Mouse (Mus musculus) limb, embryonic 12.5 days (tissue): ENCODE data around the gene Dyrk3. TPM values are rescaled to one million over a fixed set of nuclear protein-coding genes. Genes with fewer than 3 reads are reported as not detected.
"Not testable (repeated sequence)": the region's sequence is repeated elsewhere in the genome, so short reads cannot be mapped to it uniquely, and the experiment has no call there.

Experiments used
- ATAC-seq: fragments of 200-750 bp; cut with Nextera tagmentation; 2 replicates; pipeline ENCODE4 v1.8.0; 2017; ENCODE audit warnings: low read depth, moderate TSS enrichment; ENCODE audit not compliant: insufficient number of reproducible peaks, insufficient read depth, low FRiP score, low TSS enrichment
- H3K27ac ChIP-seq: fragments of 300-500 bp; sonication (generic); 2 replicates; pipeline ENCODE4 v1.5.1; 2016; ENCODE audit warnings: mild to moderate bottlenecking, moderate library complexity
- H3K27me3 ChIP-seq: fragments of 300-500 bp; sonication (generic); 2 replicates; pipeline ENCODE4 v1.6.1; 2016; ENCODE audit warnings: mild to moderate bottlenecking, moderate library complexity
- H3K36me3 ChIP-seq: fragments of 300-500 bp; sonication (generic); 2 replicates; pipeline ENCODE4 v1.6.1; 2016; ENCODE audit warnings: mild to moderate bottlenecking, moderate library complexity
- H3K4me1 ChIP-seq: fragments of 300-500 bp; sonication (generic); replicated peaks from 2 replicates; pipeline ENCODE4 v1.6.1; 2016
- H3K4me2 ChIP-seq: fragments of 300-500 bp; sonication (generic); 2 replicates; pipeline ENCODE4 v1.6.1; 2016; ENCODE audit warnings: mild to moderate bottlenecking, moderate library complexity
- H3K4me3 ChIP-seq: fragments of 300-500 bp; sonication (generic); replicated peaks from 2 replicates; pipeline ENCODE4 v1.5.1; 2016; ENCODE audit warnings: mild to moderate bottlenecking
- H3K9ac ChIP-seq: fragments of 300-500 bp; sonication (generic); replicated peaks from 2 replicates; pipeline ENCODE4 v1.6.1; 2016; ENCODE audit warnings: mild to moderate bottlenecking, moderate library complexity
- H3K9me3 ChIP-seq: fragments of 300-500 bp; sonication (generic); 2 replicates; pipeline ENCODE4 v1.6.1; 2016; ENCODE audit warnings: mild to moderate bottlenecking, moderate library complexity
- WGBS: fragments of 180-500 bp; shearing (Covaris S2); methylation state at CpG from one replicate; pipeline ENCODE4 v1.1.7; 2016; 5-methylcytosine and 5-hydroxymethylcytosine counted together
- polyA plus RNA-seq: library from polyadenylated mRNA; unstranded; fragments of >200 nt; fragmentation: Nextera tagmentation; extraction: Ambion mirVana; gene quantifications from 2 replicates; pipeline ENCODE4 v1.2.1, GENCODE M21; 2016

Dyrk3 gene
- polyA plus RNA-seq, 1 experiment from 2014 or later = 5.5 TPM

DNA sequence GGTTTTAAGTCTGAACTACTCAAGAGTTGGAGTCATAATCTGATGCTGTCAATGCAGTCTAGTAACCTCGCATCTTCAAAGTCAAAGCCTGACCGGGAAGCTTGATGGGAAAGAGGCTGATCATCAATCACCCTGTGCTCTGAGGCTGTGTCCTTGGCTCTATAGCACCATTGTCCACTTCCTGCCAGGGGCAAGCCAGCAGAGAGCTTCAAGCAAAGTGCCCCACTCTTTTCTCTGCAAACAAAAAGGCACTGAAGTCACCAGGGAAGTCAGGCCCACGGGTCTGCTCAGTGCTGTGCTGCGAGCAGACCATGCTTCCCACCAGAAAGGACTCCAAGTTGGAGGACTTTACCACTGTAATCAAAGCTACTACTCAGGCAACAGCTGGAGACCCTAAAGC is 39.1 kb upstream of the Dyrk3 start:
- Histone ChIP-seq H3K9me3 (no peaks in the 10 kb centered on the region), H3K27me3 (no peaks in the 10 kb centered on the region), H3K4me1 (no peaks in the 10 kb centered on the region; the same call in 1 of the 2 replicates), H3K9ac (no peak overlapping the region), H3K4me2 (no peak overlapping the region), H3K4me3 (no peak overlapping the region), H3K36me3 (peaks cover 76% of the 10 kb centered on the region), H3K27ac (no peak overlapping the region)
- 88% methylated on average over 4 of the region's 4 CpGs for WGBS
- ATAC-seq = no peak

- Histone ChIP-seq H3K9ac (no peak overlapping the region), H3K4me1 (no peaks in the 10 kb centered on the region; the same call in 1 of the 2 replicates), H3K4me3 (no peak overlapping the region), H3K36me3 (peaks cover 89% of the 10 kb centered on the region), H3K27me3 (no peaks in the 10 kb centered on the region), H3K9me3 (no peaks in the 10 kb centered on the region), H3K4me2 (no peak overlapping the region), H3K27ac (no peak overlapping the region)
- 94% methylated on average over 8 of the region's 8 CpGs for WGBS
- no peak for ATAC-seq
These were observed 37.7 kb upstream of the Dyrk3 start for GRCm38 (mm10) chr1:131175819-131176218.

GRCm38 (mm10) chr1:131175189-131175588 is 37.0 kb upstream of the Dyrk3 start:
- H3K27ac ChIP-seq = no peak overlapping the region
- H3K4me1 ChIP-seq = no peaks in the 10 kb centered on the region; the same call in 1 of the 2 replicates
- 94% methylated on average over 1 of the region's 1 CpGs for WGBS
- H3K9me3 ChIP-seq = no peaks in the 10 kb centered on the region
- peaks cover 90% of the 10 kb centered on the region for H3K36me3 ChIP-seq
- no peak overlapping the region for H3K9ac ChIP-seq
- no peak overlapping the region for H3K4me3 ChIP-seq
- ATAC-seq = no peak
- H3K4me2 ChIP-seq = no peak overlapping the region
- H3K27me3 ChIP-seq = no peaks in the 10 kb centered on the region

GRCm38 (mm10) chr1:131174299-131174861 is 36.2 kb upstream of the Dyrk3 start:
- Histone ChIP-seq H3K4me1 (no peaks in the 10 kb centered on the region; the same call in 1 of the 2 replicates), H3K36me3 (peaks cover 90% of the 10 kb centered on the region), H3K27me3 (no peaks in the 10 kb centered on the region), H3K9ac (no peak overlapping the region), H3K4me2 (no peak overlapping the region), H3K9me3 (no peaks in the 10 kb centered on the region), H3K4me3 (no peak overlapping the region), H3K27ac (no peak overlapping the region)
- no peak for ATAC-seq
- WGBS = 88% methylated on average over 12 of the region's 12 CpGs

DNA sequence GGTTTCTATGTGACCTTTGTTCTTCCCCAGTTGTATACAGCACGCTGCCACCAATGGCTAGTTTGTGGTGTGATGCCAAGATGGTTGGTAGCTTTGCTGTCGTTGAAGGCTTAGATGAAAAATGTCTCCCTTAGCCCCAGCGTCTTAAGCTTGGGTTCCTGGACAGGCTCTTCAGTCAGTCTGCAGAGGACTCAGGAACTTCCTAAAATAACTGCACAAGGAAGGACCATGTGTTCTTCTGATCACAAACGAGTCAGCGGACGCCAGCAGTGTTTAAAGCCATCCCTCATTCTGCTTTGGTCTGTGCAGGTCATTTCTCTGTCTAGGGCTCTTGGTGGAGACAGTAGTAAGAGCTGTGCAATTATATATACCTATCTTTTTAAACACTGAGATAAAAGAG is 35.7 kb upstream of the Dyrk3 start:
- Histone ChIP-seq H3K4me2 (no peak overlapping the region), H3K4me1 (no peaks in the 10 kb centered on the region; the same call in 1 of the 2 replicates), H3K4me3 (no peak overlapping the region), H3K27ac (no peak overlapping the region), H3K36me3 (peaks cover 94% of the 10 kb centered on the region), H3K9ac (no peak overlapping the region), H3K9me3 (no peaks in the 10 kb centered on the region), H3K27me3 (no peaks in the 10 kb centered on the region)
- ATAC-seq = no peak
- WGBS = 82% methylated on average over 6 of the region's 6 CpGs

DNA sequence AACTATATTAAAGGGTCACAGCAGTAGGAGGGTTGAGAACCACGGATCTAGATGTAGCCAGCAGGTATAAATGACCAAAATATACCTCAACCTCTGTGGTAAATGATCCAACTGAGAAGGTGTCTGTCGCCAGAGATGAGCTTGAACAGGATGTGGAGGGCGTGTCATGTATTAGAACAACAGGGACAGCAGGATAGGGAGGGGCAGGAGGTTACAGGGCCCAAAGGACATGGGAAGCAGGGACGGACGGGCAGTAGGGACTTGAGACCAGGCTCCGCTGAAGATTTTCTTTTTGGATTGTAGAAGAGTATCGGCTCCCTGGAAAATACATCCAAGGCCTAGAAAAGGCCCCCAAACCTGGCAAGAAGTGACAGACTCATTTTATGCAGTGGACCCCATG is 34.9 kb upstream of the Dyrk3 start:
- H3K9me3 ChIP-seq = no peaks in the 10 kb centered on the region
- H3K4me1 ChIP-seq = no peaks in the 10 kb centered on the region; the same call in 1 of the 2 replicates
- WGBS = 92% methylated on average over 7 of the region's 7 CpGs
- no peak overlapping the region for H3K9ac ChIP-seq
- no peak for ATAC-seq
- no peak overlapping the region for H3K27ac ChIP-seq
- H3K4me3 ChIP-seq = no peak overlapping the region
- no peaks in the 10 kb centered on the region for H3K27me3 ChIP-seq
- H3K4me2 ChIP-seq = no peak overlapping the region
- H3K36me3 ChIP-seq = peaks cover 97% of the 10 kb centered on the region

- WGBS = 96% methylated on average over 10 of the region's 10 CpGs
- Histone ChIP-seq H3K36me3 (peaks cover 98% of the 10 kb centered on the region), H3K4me3 (no peak overlapping the region), H3K27me3 (no peaks in the 10 kb centered on the region), H3K9ac (no peak overlapping the region), H3K9me3 (no peaks in the 10 kb centered on the region), H3K4me1 (no peaks in the 10 kb centered on the region), H3K4me2 (no peak overlapping the region), H3K27ac (no peak overlapping the region)
- no peak for ATAC-seq
These were observed 29.5 kb upstream of the Dyrk3 start for GRCm38 (mm10) chr1:131167612-131168011.

DNA sequence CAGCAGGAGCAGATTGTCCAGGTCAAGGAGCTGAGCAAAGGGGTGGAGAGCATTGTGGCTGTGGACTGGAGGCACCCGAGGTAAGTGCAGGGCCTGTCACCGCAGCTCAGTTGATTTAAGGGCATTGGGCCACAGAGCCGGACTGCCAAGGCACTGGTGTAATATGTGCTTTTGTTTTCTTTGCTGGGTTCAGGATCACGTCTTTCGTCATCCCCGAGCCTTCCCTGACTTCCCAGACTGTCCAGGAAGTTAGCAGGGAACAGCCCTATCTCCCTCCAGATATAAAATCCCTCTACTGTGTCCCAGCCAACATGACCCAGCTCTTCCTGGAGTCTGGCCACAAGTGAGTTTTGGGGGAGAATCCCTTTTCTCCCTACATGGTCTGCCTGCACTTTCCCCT is 26.3 kb upstream of the Dyrk3 start:
- no peak for ATAC-seq
- Histone ChIP-seq H3K36me3 (peaks cover 94% of the 10 kb centered on the region), H3K4me2 (no peak overlapping the region), H3K27ac (no peak overlapping the region), H3K4me3 (no peak overlapping the region), H3K9ac (no peak overlapping the region), H3K4me1 (no peaks in the 10 kb centered on the region), H3K9me3 (no peaks in the 10 kb centered on the region), H3K27me3 (no peaks in the 10 kb centered on the region)
- 83% methylated on average over 6 of the region's 6 CpGs for WGBS

- no peaks in the 10 kb centered on the region for H3K27me3 ChIP-seq
- no peak overlapping the region for H3K4me3 ChIP-seq
- H3K36me3 ChIP-seq = peaks cover 79% of the 10 kb centered on the region
- H3K27ac ChIP-seq = no peak overlapping the region
- no peaks in the 10 kb centered on the region for H3K4me1 ChIP-seq
- no peak overlapping the region for H3K4me2 ChIP-seq
- H3K9me3 ChIP-seq = no peaks in the 10 kb centered on the region
- no peak overlapping the region for H3K9ac ChIP-seq
- no peak for ATAC-seq
- 82% methylated on average over 11 of the region's 11 CpGs for WGBS
These were observed 23.0 kb upstream of the Dyrk3 start for GRCm38 (mm10) chr1:131161091-131161490.

DNA sequence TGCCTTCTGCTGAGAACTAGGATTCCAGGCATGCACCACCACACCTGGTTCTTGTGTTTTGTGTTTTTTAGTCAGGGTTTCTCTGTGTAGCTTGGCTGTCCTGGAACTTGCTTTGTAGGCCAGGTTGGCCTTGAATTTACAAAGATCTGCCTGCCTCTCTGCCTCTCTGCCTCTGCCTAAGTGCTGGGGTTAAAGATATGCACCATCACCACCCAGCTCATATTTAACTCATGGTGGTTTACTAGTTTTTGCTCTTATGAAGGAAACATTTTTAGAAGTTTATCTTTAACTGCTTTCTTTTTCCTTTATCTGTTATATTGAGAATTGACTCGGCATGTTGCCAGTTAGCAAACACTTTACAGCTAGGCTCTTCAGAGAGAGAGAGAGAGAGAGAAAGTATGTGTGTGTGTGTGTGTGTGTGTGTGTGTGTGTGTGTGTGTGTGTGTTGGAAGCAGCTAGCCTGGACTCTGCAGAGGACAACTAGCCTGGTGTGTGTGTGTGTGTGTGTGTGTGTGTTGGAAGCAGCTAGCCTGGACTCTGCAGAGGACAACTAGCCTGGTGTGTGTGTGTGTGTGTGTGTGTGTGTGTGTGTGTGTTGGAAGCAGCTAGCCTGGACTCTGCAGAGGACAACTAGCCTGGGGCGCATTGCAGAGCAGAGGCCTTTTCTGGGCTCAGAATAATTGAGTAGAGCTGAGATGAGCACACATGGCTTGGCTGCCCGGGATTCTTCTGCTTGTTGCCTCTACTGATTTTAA is 21.6 kb upstream of the Dyrk3 start:
- H3K27ac ChIP-seq, H3K9me3 ChIP-seq, H3K4me3 ChIP-seq, H3K27me3 ChIP-seq, H3K9ac ChIP-seq, H3K4me2 ChIP-seq, H3K4me1 ChIP-seq: not testable (repeated sequence)
- WGBS = 80% methylated on average over 3 of the region's 3 CpGs
- H3K36me3 ChIP-seq = peaks cover 70% of the 10 kb centered on the region
- ATAC-seq = 0 out of 2 replicates have a peak, but pooled peaks have one; percentile 56

- H3K9ac ChIP-seq = no peak overlapping the region
- no peak overlapping the region for H3K4me2 ChIP-seq
- ATAC-seq = no peak
- peaks cover 31% of the 10 kb centered on the region for H3K36me3 ChIP-seq
- WGBS = 59% methylated on average over 2 of the region's 2 CpGs
- no peak overlapping the region for H3K4me3 ChIP-seq
- H3K9me3 ChIP-seq = no peaks in the 10 kb centered on the region
- H3K4me1 ChIP-seq = peaks cover 11% of the 10 kb centered on the region
- no peak overlapping the region for H3K27ac ChIP-seq
- H3K27me3 ChIP-seq = no peaks in the 10 kb centered on the region
These were observed 17.3 kb upstream of the Dyrk3 start for GRCm38 (mm10) chr1:131155456-131155855.
